Mouse (Mus musculus) urinary bladder, postnatal 25 days (tissue): ENCODE results near the gene I830077J02Rik.
A peak's percentile ranks its signal among the peaks of the same experiment; 100 is the strongest.
"Not testable (repeated sequence)": the region's sequence is repeated elsewhere in the genome, so short reads cannot be mapped to it uniquely, and the experiment has no call there.

Source experiments
- DNase-seq: peaks from one replicate; pipeline ENCODE4 v3.0.0; 2022; ENCODE audit warnings: low spot score

I830077J02Rik gene

DNA sequence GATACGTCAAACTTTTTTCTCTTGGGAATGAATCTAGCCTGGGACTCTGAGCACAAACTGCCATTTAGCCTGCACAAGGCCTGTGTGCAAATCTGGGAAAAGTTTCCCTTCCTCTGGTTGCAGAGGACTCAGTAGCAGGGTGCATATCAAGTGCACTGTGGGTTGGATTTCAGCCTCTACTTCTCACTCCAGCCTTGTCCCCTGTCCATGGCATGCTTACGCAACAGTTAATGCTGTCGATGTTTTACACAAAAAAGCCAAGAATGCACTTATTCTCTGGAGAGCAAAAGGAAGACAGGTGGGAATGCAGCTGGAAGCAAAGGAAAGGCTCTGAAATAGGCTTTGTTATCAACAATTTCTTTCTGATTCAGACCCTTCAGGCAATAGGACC lies 14.1 kb downstream of the I830077J02Rik start:
- DNase-seq, result no peak

- no peak for DNase-seq
These were observed 14.7 kb downstream of the I830077J02Rik start for GRCm38 (mm10) chr3:105917656-105918354.

DNA sequence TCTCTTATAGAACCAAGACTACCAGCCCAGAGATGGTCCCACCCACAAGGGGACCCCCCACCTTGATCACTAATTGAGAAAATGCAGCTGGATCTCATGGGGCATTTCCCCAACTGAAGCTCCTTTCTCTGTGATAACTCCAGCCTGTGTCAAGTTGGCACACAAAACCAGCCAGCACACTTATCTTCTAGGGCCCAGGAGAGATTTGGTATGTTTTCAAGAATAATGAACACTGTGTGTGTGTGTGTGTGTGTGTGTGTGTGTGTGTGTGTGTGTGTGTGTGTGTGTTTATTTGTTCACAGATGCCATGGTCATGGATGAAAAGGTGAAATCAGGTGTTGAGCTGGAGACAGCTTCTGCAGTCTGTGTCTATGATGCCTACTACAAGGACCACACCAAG lies 16.0 kb downstream of the I830077J02Rik start:
- not testable (repeated sequence) for DNase-seq

DNA sequence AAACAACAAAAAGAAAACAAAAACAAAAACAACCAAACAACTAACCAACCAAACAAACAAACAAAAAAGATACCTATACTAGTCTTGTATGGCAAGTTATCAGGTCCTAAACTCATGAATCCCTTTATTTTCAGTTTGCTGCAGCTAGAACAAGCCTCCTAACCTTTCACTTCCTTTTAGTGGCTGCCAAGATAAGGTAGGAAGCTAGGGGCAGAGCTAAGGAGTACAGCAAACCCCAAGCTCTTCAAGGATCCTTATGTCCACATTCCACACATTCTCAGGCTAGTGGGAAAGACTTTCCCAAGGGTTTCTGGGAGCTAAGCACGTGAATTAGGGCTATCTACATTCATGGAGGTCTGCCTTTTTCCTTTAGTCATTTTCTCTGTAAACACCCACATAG lies 17.2 kb downstream of the I830077J02Rik start:
- no peak for DNase-seq

- DNase-seq, result no peak
These were observed 18.4 kb downstream of the I830077J02Rik start for GRCm38 (mm10) chr3:105913839-105914681.

DNA sequence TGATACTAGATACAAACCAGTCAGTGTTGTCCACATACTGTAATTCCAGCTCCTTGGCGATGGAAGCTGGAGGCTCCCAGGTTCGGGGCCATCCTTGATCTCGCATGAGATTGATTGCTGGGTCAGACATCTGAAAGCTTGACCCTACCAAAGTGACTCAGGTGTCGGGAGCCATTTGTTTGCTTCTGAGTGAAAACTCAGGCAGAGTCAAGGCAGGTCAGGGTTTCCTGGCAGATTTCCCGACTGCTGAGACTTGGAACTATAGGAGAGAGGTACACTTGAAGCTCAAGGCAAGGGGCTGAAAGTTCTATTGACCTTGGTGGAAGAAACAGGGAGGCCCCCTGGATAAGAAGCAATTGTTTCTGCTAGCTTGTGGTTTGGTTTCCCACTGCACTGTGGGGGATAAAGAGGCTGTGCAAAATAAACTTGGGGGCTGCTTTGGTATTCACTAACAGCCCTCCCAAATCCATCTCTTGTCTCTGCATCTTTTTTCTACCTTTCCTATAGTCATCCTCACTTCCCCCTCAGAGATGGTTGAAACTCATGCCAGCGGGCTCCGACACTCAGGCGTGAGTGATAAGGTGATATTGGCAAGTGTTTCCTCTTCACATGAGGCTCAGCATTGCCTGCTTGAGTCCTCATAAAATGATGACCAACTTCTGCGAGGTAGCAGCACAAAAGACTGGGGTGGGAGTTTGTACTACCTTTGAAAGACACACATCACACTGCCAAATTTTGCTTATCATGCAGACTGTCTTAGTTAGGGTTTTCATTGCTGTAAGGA lies 20.2 kb downstream of the I830077J02Rik start:
- no peak for DNase-seq

DNA sequence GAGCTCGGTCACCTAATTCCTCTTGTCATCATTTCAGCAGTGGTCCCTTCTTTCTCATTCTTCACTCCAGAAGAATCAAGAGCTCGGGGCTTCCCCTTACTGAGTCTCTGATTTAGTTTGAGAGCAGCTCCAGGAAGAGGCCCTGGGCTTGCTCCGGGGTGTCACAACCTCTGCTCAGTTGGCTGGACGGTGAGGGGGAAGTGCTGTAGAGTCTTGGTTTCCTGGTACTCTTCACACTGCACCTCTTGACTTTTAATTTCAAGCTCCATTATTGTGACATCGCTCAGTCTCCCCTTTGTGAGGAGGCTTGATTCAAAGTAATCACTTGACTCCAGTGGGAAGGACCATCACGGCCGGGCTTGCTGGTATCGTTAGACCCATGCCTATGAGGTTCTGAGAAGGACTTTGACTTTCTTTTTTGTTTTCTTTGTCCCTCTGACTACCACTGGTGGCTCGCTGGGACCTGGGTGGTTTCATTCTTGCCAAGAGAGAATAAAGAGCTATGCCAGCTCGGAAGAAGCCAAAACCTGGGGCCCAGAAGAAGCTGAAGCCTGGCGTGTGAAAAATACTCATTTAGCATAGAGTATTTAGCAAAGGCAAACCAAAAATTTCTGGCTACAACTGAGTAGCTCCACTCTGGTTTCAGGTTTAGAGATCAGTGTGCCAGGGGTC lies 21.8 kb downstream of the I830077J02Rik start:
- DNase-seq, result no peak

DNA sequence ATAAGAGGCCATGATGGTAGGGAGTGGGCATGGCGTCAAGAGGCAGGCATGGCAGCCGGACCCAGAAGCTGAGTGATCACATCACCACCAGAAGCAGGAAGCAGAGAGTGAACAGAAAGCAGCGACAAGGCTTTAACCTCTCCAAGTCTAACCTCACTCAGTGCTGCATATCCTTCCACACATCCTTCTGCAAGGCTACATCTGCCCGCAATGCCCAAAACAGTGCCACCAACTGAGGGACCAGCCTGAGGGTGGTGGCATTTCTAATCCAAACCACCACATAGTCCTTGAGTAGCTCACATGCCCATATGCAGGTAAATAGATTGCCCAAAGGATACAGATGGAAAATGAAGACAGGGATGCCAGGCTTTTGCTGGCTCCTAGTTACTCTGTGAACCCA lies 23.5 kb downstream of the I830077J02Rik start:
- no peak for DNase-seq

DNA sequence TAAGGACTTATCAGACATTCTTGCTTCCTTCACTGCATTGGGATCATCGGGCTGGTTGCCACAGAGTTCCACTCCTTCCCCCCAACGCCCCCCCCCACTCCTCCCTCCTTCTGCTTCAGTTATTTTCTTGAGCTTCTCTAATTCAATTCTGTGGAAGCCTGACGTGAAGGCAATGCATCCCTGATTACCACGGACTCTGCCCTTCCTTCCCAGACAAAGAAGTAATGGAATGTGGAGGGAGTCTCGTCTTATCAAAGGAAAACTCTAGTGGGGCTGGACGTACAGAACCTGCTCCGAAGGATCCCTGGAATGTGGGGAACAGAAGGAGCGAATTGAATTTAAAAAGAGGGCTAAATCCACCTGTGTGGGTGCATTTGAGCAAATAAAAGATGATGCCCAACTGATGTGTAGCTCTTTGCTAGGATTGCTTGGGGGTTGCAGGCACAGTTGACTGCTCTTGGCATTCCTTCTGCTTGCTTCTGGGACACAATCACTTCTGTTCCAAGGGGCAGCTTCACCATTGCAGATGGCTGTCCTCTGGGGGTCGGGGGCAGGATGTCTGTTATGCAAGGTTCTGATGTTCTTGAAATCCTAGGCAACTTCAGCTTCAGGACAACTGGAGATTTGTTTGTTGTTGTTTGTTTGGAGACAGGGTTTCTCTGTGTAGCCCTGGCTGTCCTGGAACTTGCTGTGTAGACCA lies 24.4 kb downstream of the I830077J02Rik start:
- DNase-seq, result no peak

DNA sequence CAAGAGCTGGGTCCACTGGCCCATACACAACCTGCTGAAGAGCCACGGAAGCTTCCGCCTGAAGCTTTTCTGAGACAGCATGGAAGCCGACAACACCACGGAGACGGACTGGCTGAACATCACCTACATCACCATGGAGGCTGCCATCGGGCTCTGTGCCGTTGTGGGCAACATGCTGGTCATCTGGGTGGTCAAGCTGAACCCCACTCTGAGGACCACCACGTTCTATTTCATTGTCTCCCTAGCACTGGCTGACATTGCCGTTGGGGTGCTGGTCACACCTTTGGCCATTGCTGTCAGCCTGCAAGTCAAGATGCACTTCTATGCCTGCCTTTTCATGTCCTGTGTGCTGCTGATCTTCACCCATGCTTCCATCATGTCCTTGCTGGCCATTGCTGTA lies 27.7 kb downstream of the I830077J02Rik start:
- DNase-seq, result no peak

DNA sequence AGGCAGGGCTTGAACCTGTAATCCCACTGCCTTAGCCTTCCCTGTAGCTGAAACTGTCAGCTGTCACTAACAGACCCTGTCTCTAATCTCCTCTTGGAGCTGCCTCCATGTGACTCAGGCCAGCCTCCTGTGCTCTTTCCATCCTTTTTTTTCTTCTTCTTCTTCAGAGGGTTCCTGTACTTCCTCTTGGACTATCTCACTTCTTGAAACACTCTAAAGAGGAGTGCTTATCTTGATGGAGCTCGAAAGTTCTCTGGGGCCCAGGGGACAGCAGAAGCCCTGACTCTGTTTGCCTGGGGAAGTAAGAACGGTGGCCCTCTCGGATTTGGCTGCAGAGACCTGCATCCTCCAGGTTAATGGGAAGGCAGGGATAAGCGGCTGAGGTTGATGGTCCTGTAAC lies 28.3 kb downstream of the I830077J02Rik start:
- no peak for DNase-seq

DNA sequence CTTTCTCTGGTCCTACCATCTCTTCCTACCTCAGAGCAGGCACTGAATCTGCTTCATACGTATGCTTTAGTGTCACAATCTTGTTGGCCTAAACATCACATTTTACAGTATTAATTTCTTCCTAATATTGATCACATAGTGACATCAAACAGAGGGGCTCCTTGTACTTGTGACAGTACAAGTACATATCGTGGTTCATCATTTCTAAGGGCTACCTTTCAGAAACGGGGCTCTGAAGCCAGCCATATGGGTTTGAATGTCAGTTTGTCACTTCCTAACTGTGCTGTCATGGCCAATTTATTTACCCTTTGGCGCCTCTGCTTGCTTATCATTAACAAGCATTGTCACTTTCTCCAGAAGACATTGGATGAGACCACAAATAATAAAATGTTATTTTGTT lies 31.0 kb downstream of the I830077J02Rik start:
- no peak for DNase-seq

DNA sequence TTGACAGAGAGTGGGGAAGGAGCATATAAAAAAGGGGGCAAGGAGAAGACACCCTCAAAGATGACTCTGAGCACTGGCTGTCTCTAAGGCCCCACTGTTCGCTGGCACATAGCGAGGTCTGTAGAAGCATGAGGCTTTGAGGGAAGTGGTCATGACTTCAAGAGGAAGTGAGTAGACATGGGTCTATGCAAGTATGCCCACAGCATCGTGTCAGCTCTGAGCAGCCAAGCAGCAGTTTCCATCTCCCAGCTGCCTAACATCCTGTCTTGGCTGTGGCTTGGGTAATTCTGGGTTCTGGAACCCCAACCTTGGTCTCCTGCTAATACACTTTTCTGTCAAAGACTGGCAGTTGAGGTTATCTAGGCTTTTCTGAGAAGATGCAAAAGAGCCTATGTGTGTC lies 31.7 kb downstream of the I830077J02Rik start:
- no peak for DNase-seq

DNA sequence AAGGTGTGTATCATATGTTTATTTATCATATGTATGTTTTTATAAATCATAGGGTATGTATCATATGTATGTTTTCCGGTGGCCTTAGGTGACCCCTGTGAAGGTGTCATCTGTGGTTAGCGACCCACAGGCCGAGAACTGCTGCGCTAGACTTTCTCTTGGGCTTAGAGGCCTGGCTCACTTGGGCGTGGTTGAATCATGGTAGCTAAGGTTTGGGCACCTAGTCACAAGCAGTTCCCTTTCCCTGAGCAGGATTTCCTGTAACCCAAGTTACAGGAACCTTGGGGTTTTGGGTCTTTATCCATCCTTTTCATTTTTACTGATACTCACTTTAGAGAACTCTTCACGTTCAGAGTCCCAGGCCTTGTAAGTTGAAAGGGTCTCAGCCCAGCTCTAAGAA lies 32.2 kb downstream of the I830077J02Rik start:
- no peak for DNase-seq

DNA sequence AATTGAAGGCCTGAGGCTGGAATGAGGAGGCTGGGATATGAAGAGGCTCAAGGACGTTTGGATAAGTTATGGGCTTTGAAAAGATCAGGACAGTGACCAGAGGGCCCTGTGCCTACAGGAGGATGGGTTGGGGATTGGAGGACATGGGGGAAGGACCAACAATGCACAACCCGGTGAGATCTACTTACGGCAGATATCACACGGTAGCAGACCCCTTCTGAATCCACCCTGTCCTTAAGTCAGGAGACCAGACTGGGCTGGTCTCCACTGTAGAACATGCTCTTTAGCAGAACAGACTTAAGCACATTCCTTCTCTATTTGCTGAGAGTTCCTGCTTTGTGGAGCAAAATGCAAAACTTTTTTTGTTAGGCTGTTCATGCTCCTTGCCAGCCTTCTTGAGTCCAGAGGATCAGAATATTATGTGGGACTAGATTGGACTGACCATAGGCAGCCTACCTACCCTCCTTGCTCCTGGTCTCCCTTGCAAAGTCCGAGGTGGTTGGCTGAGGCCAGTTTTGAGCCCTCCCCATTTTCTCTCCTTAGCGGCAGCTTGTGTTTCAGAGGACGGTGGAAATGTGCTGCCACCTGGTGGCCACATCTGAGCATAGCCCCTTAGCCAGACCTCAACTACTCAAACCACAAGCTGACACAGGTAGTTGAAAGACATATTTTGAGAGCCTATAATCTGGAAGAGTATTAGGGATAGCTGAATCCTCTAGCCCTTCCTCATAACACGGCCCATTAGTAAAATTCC lies 32.9 kb downstream of the I830077J02Rik start:
- DNase-seq, result peak; percentile 81

- no peak for DNase-seq
These were observed 33.6 kb downstream of the I830077J02Rik start for GRCm38 (mm10) chr3:105898861-105899260.

DNA sequence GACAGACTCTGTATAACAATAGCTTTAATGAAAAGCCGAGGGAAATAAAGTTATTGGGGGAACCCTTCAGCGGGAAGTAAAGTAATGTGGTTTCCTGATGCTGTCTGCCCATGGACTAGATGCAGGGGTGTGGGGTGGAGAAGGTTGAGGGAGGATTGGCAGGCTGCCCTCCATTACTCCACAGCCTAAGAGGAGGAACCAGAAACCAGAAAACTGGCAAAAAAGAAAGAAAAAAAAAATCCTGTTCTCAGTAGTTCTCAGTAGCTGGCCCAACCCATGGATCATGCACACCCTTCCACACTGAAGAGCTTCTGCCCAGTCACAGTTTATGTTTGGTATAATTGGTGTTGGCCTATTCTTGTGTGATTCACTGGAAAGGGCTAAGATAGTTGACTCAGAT lies 34.1 kb downstream of the I830077J02Rik start:
- DNase-seq, result peak; percentile 14

DNA sequence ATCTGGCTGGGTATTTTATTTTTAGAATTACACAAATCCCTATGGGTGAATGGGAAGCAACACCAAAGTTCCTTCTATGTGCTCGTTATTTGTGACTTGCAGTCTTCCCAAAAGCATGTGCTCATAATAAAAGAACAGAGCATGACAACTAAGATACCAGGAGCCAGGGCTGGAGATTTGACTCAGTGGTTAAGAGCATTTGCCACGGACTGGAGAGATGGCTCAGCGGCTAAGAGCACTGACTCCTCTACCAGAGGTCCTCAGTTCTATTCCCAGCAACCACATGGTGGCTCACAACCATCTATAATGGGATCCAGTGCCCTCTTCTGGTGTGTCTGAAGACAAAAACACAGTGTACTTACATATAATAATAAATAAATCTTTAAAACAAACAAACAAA lies 35.7 kb downstream of the I830077J02Rik start:
- no peak for DNase-seq

- peak; percentile 93 for DNase-seq
These were observed 37.6 kb downstream of the I830077J02Rik start for GRCm38 (mm10) chr3:105894601-105895592.
